Mouse (Mus musculus): Measurements from ENCODE around the gene Zfp69.

DNA sequence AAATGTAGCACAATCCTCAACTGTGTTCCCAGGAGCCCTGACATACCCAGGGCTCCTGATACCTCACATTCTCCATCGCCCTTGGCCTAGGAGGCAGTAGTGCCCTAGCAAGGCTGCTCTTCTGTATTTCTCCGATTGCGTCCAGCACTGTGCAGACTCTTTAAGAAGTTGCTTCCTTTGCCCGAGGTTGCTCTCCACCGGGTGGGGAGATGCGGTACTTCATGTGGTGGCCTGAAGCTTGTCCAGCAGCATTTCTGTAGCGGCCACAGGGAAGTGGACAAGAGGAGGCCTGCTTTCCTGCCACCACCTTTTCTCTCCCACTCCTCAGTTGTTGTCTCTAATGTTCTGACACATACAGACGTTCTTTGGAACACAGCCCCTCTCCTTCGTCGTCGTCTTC is 56.9 kb downstream of the Zfp69 start:
- TF ChIP-seq CTCF (IDR thresholded peaks at IDR 0.05; ENCODE audit: low read depth, low read length) (no peak), POLR2AphosphoS5 (IDR thresholded peaks at IDR 0.05; ENCODE audit: insufficient replicate concordance, low read depth, low read length) (no peak), GATA1 (IDR thresholded peaks at IDR 0.05; ENCODE audit: borderline replicate concordance, low read length) (no peak), GATA2 (IDR thresholded peaks at IDR 0.05; ENCODE audit: borderline replicate concordance, low read depth, low read length) (no peak)
